Mouse (Mus musculus) kidney, adult 2 months (tissue): Measurements from ENCODE around the gene Tent4b.

Experiments used
- CTCF ChIP-seq: fragments of 200-500 bp; conservative IDR thresholded peaks from 2 replicates; pipeline ENCODE4 v1.5.1; 2011; ENCODE audit warnings: low read depth, mild to moderate bottlenecking, control low read depth, low read length, moderate library complexity, mixed read lengths; ENCODE audit not compliant: insufficient read depth, insufficient read length
- POLR2A ChIP-seq: fragments of 200-500 bp; IDR thresholded peaks from one replicate; pipeline ENCODE4 v1.6.1; 2011; ENCODE audit warnings: low read depth, low read length, control low read depth

GRCm38 (mm10) chr8:88284738-88285137 is 85.7 kb downstream of the Tent4b start:
- no peak for TF ChIP-seq CTCF
- TF ChIP-seq POLR2A: no peak
